Mouse (Mus musculus) ES-E14 (cell line): ENCODE measurements at regions not wholly inside any gene's neighbourhood (a gene's known extent, or its start where the extent isn't known, plus 50 kb on each side); places are given as distances from the start of the nearest gene placed in this dataset.

Experiments
- CHD2 ChIP-seq: IDR thresholded peaks from 2 replicates; pipeline ENCODE4 v1.6.1; 2014; ENCODE audit warnings: mild to moderate bottlenecking, low read depth, low read length, inconsistent platforms
- HCFC1 ChIP-seq: IDR thresholded peaks from 2 replicates; pipeline ENCODE4 v1.6.1; 2012; ENCODE audit warnings: low read length, inconsistent platforms, borderline replicate concordance; ENCODE audit not compliant: insufficient read depth
- MAFK ChIP-seq: IDR thresholded peaks from 2 replicates; pipeline ENCODE4 v1.6.1; 2014; ENCODE audit warnings: mild to moderate bottlenecking, low read depth, low read length, inconsistent platforms; ENCODE audit not compliant: insufficient read depth
- ZC3H11A ChIP-seq: IDR thresholded peaks from 2 replicates; pipeline ENCODE4 v1.6.1; 2012; ENCODE audit warnings: low read depth, mild to moderate bottlenecking, inconsistent platforms, low read length, borderline replicate concordance
- ZNF384 ChIP-seq: IDR thresholded peaks from 2 replicates; pipeline ENCODE4 v1.6.1; 2012; ENCODE audit warnings: low read depth, low read length, inconsistent platforms

DNA sequence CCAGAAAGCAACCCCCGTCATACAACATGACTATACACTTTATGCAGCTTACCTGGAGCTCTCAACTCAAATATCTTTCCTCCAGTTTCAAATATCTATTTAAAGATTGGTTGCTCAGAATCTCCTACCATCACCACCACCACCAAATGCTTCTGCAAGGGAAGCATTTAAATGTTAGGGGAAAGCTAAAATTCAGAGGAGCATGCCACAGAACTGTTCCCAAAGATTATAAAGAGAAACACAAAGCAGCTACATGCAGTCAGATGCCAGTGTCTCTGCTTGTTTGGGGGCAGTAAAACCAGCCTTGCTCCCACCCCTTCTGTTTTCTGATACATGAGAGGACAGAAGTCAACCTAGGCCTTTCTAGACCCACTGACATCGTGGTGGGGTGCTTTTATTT, 100.8 kb upstream of the Gm11238 start:
- no peak for TF ChIP-seq CHD2
- TF ChIP-seq MAFK: no peak
- no peak for TF ChIP-seq HCFC1
- TF ChIP-seq ZC3H11A: no peak
- no peak for TF ChIP-seq ZNF384
